Mouse (Mus musculus) gastrocnemius, adult 18-20 months (tissue): Measurements from ENCODE around the gene Caln1. TPM values are rescaled to one million over a fixed set of nuclear protein-coding genes. Genes with fewer than 3 reads are reported as not detected.
"Not testable (repeated sequence)": the region's sequence is repeated elsewhere in the genome, so short reads cannot be mapped to it uniquely, and the experiment has no call there.

ENCODE experiments used
- DNase-seq: peaks from one replicate; pipeline ENCODE4 v3.0.0; 2021; ENCODE audit warnings: low spot score
- total RNA-seq, 2 experiments: library from RNA; stranded (reverse); gene quantifications; 2 replicates each; pipeline ENCODE4 v1.2.3; 2021

Gene Caln1
- total RNA-seq, 2 experiments from 2014 or later: not detected

- no peak for DNase-seq
Measured at GRCm38 (mm10) chr5:130547496-130547895, 178.2 kb downstream of the Caln1 start.

GRCm38 (mm10) chr5:130553916-130554315, 184.7 kb downstream of the Caln1 start:
- no peak for DNase-seq

GRCm38 (mm10) chr5:130563146-130563545, 193.9 kb downstream of the Caln1 start:
- DNase-seq: no peak

GRCm38 (mm10) chr5:130566002-130566401, 196.7 kb downstream of the Caln1 start:
- DNase-seq: no peak

GRCm38 (mm10) chr5:130577581-130577980, 208.3 kb downstream of the Caln1 start:
- DNase-seq: no peak

- no peak for DNase-seq
Measured at GRCm38 (mm10) chr5:130584042-130584441, 214.8 kb downstream of the Caln1 start.

DNA sequence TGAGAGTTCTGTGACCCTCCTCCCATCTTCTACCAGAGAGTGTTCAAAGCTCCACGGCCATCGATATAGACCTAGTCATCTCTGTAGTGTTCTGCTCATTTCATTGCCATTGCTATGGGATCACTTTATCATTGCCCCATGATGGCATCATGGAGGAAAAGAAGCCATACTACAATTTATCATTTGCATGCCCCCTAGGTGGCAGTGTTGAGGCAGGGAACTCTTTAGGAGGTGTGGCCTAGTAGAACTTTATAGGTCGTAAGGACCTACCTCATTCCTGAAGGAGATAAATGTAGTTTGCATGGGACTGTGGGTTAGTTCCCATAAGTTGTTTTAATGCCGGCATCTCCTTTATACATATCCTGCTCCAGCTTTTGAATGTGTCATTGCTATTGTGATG, 217.0 kb downstream of the Caln1 start:
- no peak for DNase-seq

GRCm38 (mm10) chr5:130596541-130596940, 227.3 kb downstream of the Caln1 start:
- no peak for DNase-seq

- no peak for DNase-seq
Measured at GRCm38 (mm10) chr5:130613657-130614056, 244.4 kb downstream of the Caln1 start.

DNA sequence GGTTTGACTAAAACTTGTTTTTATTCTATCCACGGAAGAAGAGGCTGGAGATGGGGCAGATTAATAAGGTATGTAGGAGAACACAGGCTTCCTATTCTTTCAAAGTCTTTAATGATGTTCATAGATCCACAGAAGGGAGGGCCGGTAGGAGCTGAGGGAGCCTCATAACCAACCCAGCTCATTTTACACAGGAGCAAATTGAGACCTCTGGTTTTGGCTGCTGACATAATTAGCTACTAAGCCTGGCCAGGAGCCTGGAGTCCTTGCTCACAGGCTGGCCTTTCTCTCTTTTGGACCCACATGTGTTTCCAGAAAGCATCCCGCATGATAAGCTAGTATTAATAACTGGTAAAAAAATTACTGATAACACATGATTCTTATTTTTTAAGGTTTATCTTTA, 245.0 kb downstream of the Caln1 start:
- DNase-seq: no peak

DNA sequence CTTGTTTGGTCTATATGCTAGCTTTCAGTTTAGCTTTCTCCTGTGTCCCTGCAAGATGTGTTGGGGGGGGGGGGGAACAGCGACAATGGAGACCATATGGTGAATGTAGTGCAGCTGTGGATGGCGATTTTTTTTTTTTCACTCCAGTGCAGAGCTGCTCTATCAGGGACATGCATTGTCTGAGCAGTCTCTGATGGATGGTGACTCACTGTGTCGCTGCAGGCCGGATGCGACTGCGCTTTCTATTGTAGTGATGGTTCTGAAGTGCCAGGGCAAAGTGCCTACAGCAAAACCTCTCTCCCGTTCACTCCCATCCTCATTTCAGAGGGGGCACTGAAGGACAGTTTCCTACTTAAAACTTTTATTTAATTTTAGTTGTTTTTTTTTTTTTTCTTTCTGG, 250.8 kb downstream of the Caln1 start:
- DNase-seq: no peak

DNA sequence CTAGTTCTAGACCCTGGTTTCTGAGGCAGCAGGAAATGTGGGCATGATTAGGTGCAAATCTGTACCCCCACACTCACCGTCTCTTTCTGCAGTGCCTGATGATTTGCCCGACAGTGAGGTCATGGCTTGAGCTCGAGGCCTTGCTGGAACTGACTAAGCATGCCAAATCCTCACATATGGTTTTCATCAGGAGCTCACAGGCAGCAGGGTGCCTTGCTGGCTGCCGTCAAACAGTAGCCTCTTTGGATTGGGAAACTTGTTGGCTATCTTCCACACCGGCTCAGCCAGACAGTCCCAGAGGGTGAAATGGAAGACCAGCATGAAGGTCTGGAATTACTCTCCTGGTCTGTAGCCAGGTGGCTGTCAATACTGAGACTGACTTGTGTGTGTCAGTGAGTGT, 254.0 kb downstream of the Caln1 start:
- DNase-seq: peak; percentile 76

- DNase-seq: no peak
Measured at GRCm38 (mm10) chr5:130627800-130628199, 258.5 kb downstream of the Caln1 start.

- no peak for DNase-seq
Measured at GRCm38 (mm10) chr5:130635397-130635796, 266.1 kb downstream of the Caln1 start.

DNA sequence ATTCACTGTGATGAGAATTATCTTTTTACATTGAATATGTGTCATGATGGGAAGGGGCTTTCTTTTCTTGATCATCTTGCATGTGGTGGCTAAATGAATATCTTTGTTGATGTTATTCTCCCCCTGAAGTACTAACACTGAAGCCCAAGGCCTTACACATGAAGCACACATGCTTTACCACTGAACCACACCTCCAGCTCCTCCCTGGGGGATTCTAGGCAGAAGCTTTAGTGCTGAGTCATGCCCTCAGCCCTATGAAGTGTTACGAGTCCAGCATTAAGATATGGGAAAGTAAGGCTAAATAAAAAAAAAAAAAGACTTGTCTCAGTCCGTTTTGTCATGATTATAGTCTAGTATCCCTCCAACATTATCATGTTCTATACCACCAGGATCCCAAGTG, 272.6 kb downstream of the Caln1 start:
- DNase-seq: no peak

- DNase-seq: not testable (repeated sequence)
Measured at GRCm38 (mm10) chr5:130646126-130646525, 276.9 kb downstream of the Caln1 start.

DNA sequence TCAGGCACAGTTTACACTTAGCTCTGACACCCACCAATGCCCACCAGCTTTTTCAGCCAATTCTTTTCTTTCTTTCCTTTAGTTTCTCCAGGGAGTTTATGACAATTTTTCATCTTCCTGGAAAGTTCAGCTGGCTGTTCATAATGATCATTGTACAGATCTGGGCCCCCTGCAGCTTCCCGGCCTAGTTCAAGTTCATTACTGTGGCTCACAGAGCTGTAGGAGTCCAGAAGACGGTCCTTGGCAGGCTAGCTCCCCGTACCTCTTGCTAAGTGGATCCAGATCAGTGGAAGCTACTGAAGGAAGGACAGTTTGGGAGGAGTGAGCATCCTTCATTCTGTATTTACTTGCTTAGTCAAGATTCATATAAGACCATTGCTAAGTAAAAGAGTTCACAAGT, 288.9 kb downstream of the Caln1 start:
- DNase-seq: no peak

GRCm38 (mm10) chr5:130666091-130666490, 296.8 kb downstream of the Caln1 start:
- DNase-seq: no peak

DNA sequence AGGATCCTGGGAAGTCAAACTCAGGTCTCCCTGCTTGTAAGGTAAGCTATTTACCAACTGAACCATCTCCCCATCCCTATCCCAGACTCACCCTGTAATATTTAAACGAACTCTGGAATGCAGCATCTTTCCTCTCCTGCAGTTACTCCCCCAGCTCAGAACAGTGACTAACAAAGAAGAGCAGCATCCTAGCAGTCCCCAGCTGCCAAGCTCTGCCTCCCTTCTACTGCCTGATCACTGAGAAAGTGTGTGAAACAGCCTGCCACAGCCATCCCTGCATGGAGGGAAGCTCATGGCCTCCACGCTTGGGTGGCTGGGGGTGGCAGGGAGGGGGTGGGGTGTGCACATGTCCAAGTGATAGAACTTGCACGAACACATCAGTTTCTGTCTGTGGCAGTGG, 303.3 kb downstream of the Caln1 start:
- no peak for DNase-seq

DNA sequence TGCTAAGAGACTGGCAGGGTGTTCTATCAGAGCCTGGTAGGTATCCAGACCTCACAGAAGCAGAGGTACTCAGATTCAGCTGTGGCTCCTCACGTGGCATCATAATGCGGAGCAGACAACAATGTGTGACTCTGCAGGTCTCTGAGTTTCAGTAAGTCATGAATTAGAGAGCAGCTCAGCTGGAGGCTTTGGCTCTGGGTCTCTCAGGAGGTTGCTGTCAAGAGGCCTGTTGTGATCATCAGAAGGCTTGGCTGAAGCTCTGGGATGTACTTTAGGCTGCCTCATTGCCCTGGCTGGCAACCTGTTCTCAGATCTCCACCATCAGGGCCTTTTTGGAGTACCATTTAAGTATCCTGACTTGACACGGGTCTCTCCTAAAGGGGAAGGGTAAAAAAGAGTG, 303.8 kb downstream of the Caln1 start:
- DNase-seq: no peak

DNA sequence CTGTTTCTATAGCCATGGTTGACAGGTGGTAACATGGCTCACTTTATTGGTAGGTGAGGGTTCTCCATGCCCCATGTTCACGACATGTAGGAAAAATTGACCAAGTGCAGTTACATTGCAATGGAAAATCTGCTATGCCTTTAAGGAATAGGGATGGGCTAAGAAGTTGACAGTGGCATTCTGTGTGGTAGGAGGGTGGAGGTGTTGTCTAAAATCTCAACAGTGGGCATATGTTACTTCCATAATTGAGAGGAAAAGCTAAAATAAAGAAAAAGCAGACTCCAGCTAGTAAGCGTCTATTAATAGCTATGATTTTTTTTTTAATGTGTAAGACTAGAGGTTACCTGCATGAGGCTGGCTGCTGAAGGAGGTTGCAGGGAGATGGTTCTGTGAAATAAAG, 308.6 kb downstream of the Caln1 start:
- no peak for DNase-seq

DNA sequence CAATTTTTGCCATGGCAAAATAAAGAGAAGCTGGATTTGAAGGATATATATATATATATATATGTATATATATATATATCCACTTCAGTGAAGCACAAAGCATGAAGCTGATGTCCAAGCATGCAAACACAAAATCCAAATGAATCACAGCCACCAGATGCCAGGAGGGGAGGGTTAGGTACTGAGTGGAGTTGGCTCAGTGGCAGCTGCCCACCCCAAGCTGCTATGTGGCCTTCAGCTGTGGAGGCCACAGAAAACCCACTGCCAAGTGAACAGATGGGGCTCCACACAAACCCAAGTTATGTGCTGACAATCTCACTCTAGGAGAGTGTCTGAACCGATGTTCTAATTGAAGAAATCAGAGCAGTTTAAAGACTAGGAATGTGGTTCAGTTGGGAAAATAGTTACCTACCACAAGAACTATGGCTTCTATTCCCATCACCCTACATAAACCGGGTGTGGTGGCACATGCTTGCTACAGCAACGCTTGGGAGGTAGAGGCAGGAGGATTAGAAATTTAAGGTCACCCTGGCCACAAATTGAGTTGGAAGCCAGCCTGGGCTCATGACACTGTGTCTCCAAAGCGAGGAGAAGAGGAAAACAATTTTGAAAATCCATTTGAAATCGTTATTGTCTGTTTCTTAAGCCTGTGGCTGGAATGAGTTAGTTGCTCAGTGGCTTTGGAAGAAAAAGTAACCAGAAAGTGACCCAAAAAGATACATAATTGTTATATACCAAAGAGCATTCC, 316.8 kb downstream of the Caln1 start:
- no peak for DNase-seq

DNA sequence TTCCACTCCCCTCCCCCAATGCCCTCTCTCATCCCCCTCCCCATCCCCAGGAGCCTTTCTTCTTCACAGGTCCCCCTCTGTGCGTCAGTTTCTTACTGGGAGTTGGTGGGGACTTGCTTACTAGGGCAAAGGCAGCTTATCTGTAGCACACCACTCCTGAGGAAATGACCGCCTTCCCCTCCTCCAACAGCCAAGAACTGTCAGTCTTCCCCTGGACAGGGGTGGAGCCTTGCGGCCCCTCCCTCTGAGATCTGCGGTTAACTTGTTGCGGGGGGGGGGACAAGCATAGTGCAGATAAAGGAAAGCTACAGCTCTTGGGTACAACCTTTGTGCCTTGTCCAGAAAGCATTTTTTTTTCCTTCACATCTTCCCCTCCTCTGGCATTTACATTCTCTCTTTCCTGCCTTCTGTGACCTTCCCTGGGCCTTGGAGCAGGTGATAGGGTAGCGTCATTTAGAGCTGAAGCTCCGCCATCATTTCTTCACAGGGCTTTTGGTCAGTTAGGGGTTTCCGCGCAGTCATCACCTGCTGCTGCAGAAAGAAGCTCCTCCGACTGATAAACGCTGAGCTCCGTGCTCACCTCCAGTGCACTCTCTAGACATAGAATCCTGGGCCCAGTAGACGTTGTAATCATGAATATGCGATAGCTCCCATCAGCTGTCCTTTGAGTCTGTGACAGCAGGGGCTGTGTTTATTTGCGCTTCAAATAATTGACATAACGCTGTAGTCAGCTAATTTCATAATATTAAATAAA, 319.3 kb downstream of the Caln1 start:
- DNase-seq: no peak
